ENCODE assay signal across 27 mouse cellular contexts in the genomic region with DNA sequence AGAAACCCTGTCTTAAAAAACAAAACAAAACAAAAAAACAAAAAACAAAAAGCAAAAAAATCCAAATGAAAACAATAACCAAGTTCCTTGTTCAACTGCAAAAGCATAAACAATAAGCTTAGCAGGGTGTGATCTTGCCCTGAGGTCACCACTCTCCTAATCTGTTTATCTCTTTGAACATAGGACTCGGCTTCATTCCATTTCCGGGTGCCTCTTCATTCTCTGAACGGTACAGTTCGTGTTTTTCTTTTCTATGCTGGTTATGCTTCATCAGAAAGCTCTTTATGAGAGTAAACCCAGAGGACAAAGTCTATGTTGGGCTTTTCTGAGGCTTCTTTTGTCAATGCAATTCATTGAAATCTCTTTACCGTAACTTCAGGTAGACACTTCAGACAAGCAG. TPM values are rescaled to one million over a fixed set of nuclear protein-coding genes. Genes with fewer than 3 reads are reported as not detected.
DNase-seq lines count a peak whose midpoint lies in the region; ATAC-seq and TF ChIP-seq lines count a peak whose summit lies in the region.
"Had no signal": no experiment of that assay in that cellular context is flagged by ENCODE, and none has a peak within 500 bp of the region (broad histone marks: within the 10 kb centered on the region; RNA-seq: fewer than 3 reads in every experiment).

No protein-coding gene starts in this region.

- H3K27me3 ChIP-seq in intestine, embryonic 16.5 days (replicated peaks; ENCODE audit: control insufficient read depth, insufficient read depth, low read length), result no peaks in the 10 kb centered on the region
- no peaks in the 10 kb centered on the region; the same call in 1 of the 2 replicates for H3K27me3 ChIP-seq in intestine, embryonic 15.5 days (replicated peaks)
- no peaks in the 10 kb centered on the region for H3K27me3 ChIP-seq in small intestine, adult 2 months (ENCODE audit: control insufficient read depth, insufficient read depth, low read length)
- H3K27me3 ChIP-seq: embryonic facial prominence, embryonic 12.5 days; embryonic facial prominence, embryonic 15.5 days had no signal

- no peak overlapping the region for H3K4me3 ChIP-seq in intestine, embryonic 16.5 days (ENCODE audit: low read length)
- H3K4me3 ChIP-seq in intestine, embryonic 15.5 days (replicated peaks), result no peak overlapping the region
- no peak overlapping the region for H3K4me3 ChIP-seq in small intestine, adult 2 months (ENCODE audit: low read depth, low read length)
- H3K4me3 ChIP-seq: embryonic facial prominence, embryonic 12.5 days; embryonic facial prominence, embryonic 15.5 days; heart, adult 2 months; heart, embryonic 10.5 days; heart, embryonic 13.5 days had no signal

- WGBS in intestine, embryonic 16.5 days, result 58% methylated on average over 5 of the region's 5 CpGs
- 50% methylated on average over 5 of the region's 5 CpGs for WGBS in intestine, embryonic 15.5 days
- WGBS in small intestine, adult 2 months, result 19% methylated on average over 5 of the region's 5 CpGs

- intact Hi-C loops in gastrocnemius, postnatal 14 days (cut with DNase I; ENCODE audit: low total_unique reads), result loop anchor here (5.0 kb wide), 1 partner anchor 242 kb away; no protein-coding TSS in a partner anchor

- peak; percentile 59 for DNase-seq in induced T-regulatory cell, adult 2 months (ENCODE audit: low read depth)
- DNase-seq in gastrocnemius, postnatal 14 days, result no peak
- no peak for DNase-seq in B cell, adult 2 months
- DNase-seq in cerebellum, adult 9-10 months, result no peak
- DNase-seq: adrenal gland, postnatal 10 days; cerebellum, adult 18-20 months; cerebellum, adult 9-11 months; cerebellum, postnatal 25 days; forebrain, postnatal 0 days; gastrocnemius, postnatal 36 days; heart, adult 2 months; heart, postnatal 14 days; heart, postnatal 4 days; kidney, adult 11 months; kidney, adult 8-10 months had no signal

- H3K9me3 ChIP-seq in intestine, embryonic 16.5 days (ENCODE audit: control insufficient read depth, low read length), result no peaks in the 10 kb centered on the region
- H3K9me3 ChIP-seq in intestine, embryonic 15.5 days, result no peaks in the 10 kb centered on the region
- H3K9me3 ChIP-seq: embryonic facial prominence, embryonic 12.5 days; embryonic facial prominence, embryonic 15.5 days; G1E; heart, embryonic 10.5 days; heart, embryonic 13.5 days had no signal

- no peak for TF ChIP-seq POLR2A in small intestine, adult 2 months (IDR thresholded peaks at IDR 0.05; ENCODE audit: low read depth, low read length)

- H3K27ac ChIP-seq in intestine, embryonic 16.5 days (ENCODE audit: low read length), result no peak overlapping the region
- no peak overlapping the region for H3K27ac ChIP-seq in intestine, embryonic 15.5 days
- H3K27ac ChIP-seq in small intestine, adult 2 months (ENCODE audit: insufficient read depth, low read depth, low read length), result peak overlapping the region; percentile 95
- H3K27ac ChIP-seq: embryonic facial prominence, embryonic 12.5 days; embryonic facial prominence, embryonic 15.5 days; heart, adult 2 months; heart, embryonic 10.5 days; heart, embryonic 13.5 days; hindbrain, embryonic 14.5 days; hindbrain, postnatal 0 days had no signal

- H3K9ac ChIP-seq in intestine, embryonic 16.5 days (ENCODE audit: low read depth, low read length), result no peak overlapping the region
- no peak overlapping the region for H3K9ac ChIP-seq in intestine, embryonic 15.5 days
- H3K9ac ChIP-seq: embryonic facial prominence, embryonic 12.5 days; embryonic facial prominence, embryonic 15.5 days; forebrain, postnatal 0 days; heart, embryonic 13.5 days; hindbrain, embryonic 14.5 days had no signal

- H3K4me1 ChIP-seq in intestine, embryonic 16.5 days (ENCODE audit: control insufficient read depth, insufficient read depth, low read length), result peaks cover 4% of the 10 kb centered on the region
- H3K4me1 ChIP-seq in intestine, embryonic 15.5 days (replicated peaks), result 0 out of 2 replicates have a peak, but pooled peaks cover 3% of the 10 kb centered on the region
- H3K4me1 ChIP-seq in small intestine, adult 2 months (ENCODE audit: control insufficient read depth, insufficient read depth, insufficient read length, low read length), result peaks cover 18% of the 10 kb centered on the region; the same call in 1 of the 2 replicates
- H3K4me1 ChIP-seq: embryonic facial prominence, embryonic 12.5 days; heart, embryonic 10.5 days had no signal

- H3K4me2 ChIP-seq in intestine, embryonic 16.5 days (ENCODE audit: low read depth, low read length), result no peak overlapping the region
- no peak overlapping the region for H3K4me2 ChIP-seq in intestine, embryonic 15.5 days (replicated peaks)
- H3K4me2 ChIP-seq: embryonic facial prominence, embryonic 12.5 days; embryonic facial prominence, embryonic 15.5 days; heart, embryonic 13.5 days; hindbrain, embryonic 14.5 days had no signal

- H3K36me3 ChIP-seq in intestine, embryonic 16.5 days (ENCODE audit: control insufficient read depth, insufficient read depth, low read length), result no peaks in the 10 kb centered on the region
- no peaks in the 10 kb centered on the region for H3K36me3 ChIP-seq in intestine, embryonic 15.5 days
- H3K36me3 ChIP-seq in small intestine, adult 2 months (ENCODE audit: control insufficient read depth, insufficient read depth, low read length), result no peaks in the 10 kb centered on the region
- H3K36me3 ChIP-seq: embryonic facial prominence, embryonic 12.5 days; embryonic facial prominence, embryonic 15.5 days; heart, embryonic 10.5 days; heart, embryonic 13.5 days had no signal

- TF ChIP-seq CTCF in small intestine, adult 2 months (IDR thresholded peaks at IDR 0.05; ENCODE audit: extremely low read depth, insufficient read length, insufficient replicate concordance, low read depth, low read length), result no peak

- ATAC-seq in intestine, embryonic 16.5 days, result 0 out of 2 replicates have a peak, but pooled peaks have one; percentile 25
- ATAC-seq in intestine, embryonic 15.5 days, result no peak
- ATAC-seq in CD4-positive, CD25-positive, alpha-beta regulatory T cell, adult 4 months, result peak; percentile 69
- ATAC-seq: forebrain, embryonic 14.5 days; forebrain, postnatal 0 days; hindbrain, postnatal 0 days had no signal

RNA-seq across cellular contexts. Expression of a gene that starts 19.9 kb away (rescaled TPM):
- 106 and 118 TPM in 2 replicates for polyA plus RNA-seq in intestine, embryonic 16.5 days (2015; fragmentation: Nextera tagmentation; extraction: Ambion mirVana)
- polyA plus RNA-seq in intestine, embryonic 15.5 days (2015; fragmentation: Nextera tagmentation; extraction: Ambion mirVana), result 84.1 and 90.9 TPM in 2 replicates
- 100 to 1,000 TPM in 1 of 2 experiments, 10 to 100 TPM in 1; 84.3 to 105 TPM for polyA plus RNA-seq in CD4-positive, CD25-positive, alpha-beta regulatory T cell, adult 4 months (2017; shearing (Covaris generic))
- 35.5 and 90.5 TPM in 2 replicates for polyA plus RNA-seq in small intestine, adult 2 months (2012; rRNA removed)
- 10 to 100 TPM; 11.8 to 15.6 TPM for total RNA-seq in gastrocnemius, postnatal 14 days (2021)
